Mouse (Mus musculus) intestine, embryonic 16.5 days (tissue): ENCODE data around the gene 1700014D04Rik. TPM values are rescaled to one million over a fixed set of nuclear protein-coding genes. Genes with fewer than 3 reads are reported as not detected.
"Not testable (repeated sequence)": the region's sequence is repeated elsewhere in the genome, so short reads cannot be mapped to it uniquely, and the experiment has no call there.

Experiments
- ATAC-seq: fragments of 200-750 bp; cut with Nextera tagmentation; 2 replicates; pipeline ENCODE4 v1.8.0; 2017; ENCODE audit warnings: moderate TSS enrichment, moderate library complexity
- H3K27ac ChIP-seq: fragments of 300-500 bp; sonication (generic); 2 replicates; pipeline ENCODE4 v1.5.1; 2014; ENCODE audit warnings: mild to moderate bottlenecking, low read length
- H3K27me3 ChIP-seq: fragments of 300-500 bp; sonication (generic); replicated peaks from 2 replicates; pipeline ENCODE4 v1.6.1; 2014; ENCODE audit warnings: low read length, control low read depth, mixed read lengths; ENCODE audit not compliant: control insufficient read depth, insufficient read depth
- H3K36me3 ChIP-seq: fragments of 300-500 bp; sonication (generic); 2 replicates; pipeline ENCODE4 v1.6.1; 2014; ENCODE audit warnings: low read length, control low read depth; ENCODE audit not compliant: control insufficient read depth, insufficient read depth
- H3K4me1 ChIP-seq: fragments of 300-500 bp; sonication (generic); 2 replicates; pipeline ENCODE4 v1.6.1; 2014; ENCODE audit warnings: low read length, control low read depth, mixed read lengths; ENCODE audit not compliant: control insufficient read depth, insufficient read depth
- H3K4me2 ChIP-seq: fragments of 300-500 bp; sonication (generic); 2 replicates; pipeline ENCODE4 v1.6.1; 2014; ENCODE audit warnings: low read depth, low read length, control low read depth
- H3K4me3 ChIP-seq: fragments of 300-500 bp; sonication (generic); 2 replicates; pipeline ENCODE4 v1.5.1; 2014; ENCODE audit warnings: mild to moderate bottlenecking, low read length
- H3K9ac ChIP-seq: fragments of 300-500 bp; sonication (generic); 2 replicates; pipeline ENCODE4 v1.6.1; 2014; ENCODE audit warnings: low read depth, low read length
- H3K9me3 ChIP-seq: fragments of 300-500 bp; sonication (generic); 2 replicates; pipeline ENCODE4 v1.6.1; 2016; ENCODE audit warnings: low read length, control low read depth; ENCODE audit not compliant: control insufficient read depth
- WGBS: fragments of 180-500 bp; shearing (Covaris S2); extraction: QIAGEN DNeasy Blood & Tissue Kit; methylation state at CpG from one replicate; pipeline ENCODE4 v1.1.7; 2014; 5-methylcytosine and 5-hydroxymethylcytosine counted together
- polyA plus RNA-seq: library from polyadenylated mRNA; unstranded; fragments of >200 nt; fragmentation: Nextera tagmentation; extraction: Ambion mirVana; gene quantifications from 2 replicates; pipeline ENCODE4 v1.2.1, GENCODE M21; 2015

Gene 1700014D04Rik
- polyA plus RNA-seq, 1 experiment from 2014 or later, result not detected

DNA sequence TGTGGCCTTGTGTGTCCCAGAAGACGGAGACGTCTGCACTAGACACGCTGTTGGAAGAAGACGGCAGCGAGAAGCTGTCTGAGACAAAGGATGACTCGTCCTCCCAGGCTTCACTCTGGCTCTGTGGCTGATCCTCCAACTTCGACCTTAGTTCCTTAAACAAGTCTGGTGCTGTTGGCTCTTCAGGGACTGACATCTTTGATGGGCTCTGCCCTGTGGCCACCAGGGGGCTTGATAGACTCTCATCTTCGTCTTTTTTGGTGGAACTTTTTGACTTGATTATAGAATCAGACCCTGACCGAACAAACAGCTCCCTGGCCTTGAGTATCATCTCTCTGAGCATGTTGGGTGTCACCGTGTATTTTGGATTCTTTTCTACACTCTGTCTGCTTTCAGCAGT lies 4.9 kb downstream of the 1700014D04Rik start:
- Histone ChIP-seq H3K4me3 (no peak overlapping the region), H3K27ac (no peak overlapping the region), H3K9ac (no peak overlapping the region), H3K4me2 (no peak overlapping the region), H3K36me3 (no peaks in the 10 kb centered on the region), H3K9me3 (no peaks in the 10 kb centered on the region), H3K4me1 (no peaks in the 10 kb centered on the region), H3K27me3 (no peaks in the 10 kb centered on the region)
- no peak for ATAC-seq
- WGBS, result 65% methylated on average over 10 of the region's 10 CpGs

DNA sequence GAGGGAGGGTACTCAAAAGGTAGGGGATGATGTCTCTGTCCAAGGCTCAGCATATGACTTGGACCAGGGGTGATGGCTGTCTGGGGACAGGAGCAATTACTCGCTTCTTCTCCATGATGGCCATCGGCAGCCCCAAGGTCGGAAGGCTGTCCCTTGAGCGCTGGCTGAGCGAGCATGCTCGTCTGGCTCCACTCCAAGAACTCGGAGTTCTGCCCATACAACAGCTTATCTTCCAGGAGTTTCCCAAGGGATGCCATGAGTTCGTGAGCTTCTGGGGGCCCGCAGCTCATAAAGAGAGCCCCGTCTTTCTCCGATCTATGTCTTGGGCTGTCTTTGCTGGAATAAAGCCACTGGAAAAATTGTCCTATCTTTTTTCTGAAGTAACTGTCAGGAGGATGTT lies 5.5 kb downstream of the 1700014D04Rik start:
- Histone ChIP-seq H3K4me3 (no peak overlapping the region), H3K27me3 (no peaks in the 10 kb centered on the region), H3K4me2 (no peak overlapping the region), H3K27ac (no peak overlapping the region), H3K36me3 (no peaks in the 10 kb centered on the region), H3K9me3 (no peaks in the 10 kb centered on the region), H3K9ac (no peak overlapping the region), H3K4me1 (no peaks in the 10 kb centered on the region)
- WGBS, result 85% methylated on average over 11 of the region's 11 CpGs
- no peak for ATAC-seq

DNA sequence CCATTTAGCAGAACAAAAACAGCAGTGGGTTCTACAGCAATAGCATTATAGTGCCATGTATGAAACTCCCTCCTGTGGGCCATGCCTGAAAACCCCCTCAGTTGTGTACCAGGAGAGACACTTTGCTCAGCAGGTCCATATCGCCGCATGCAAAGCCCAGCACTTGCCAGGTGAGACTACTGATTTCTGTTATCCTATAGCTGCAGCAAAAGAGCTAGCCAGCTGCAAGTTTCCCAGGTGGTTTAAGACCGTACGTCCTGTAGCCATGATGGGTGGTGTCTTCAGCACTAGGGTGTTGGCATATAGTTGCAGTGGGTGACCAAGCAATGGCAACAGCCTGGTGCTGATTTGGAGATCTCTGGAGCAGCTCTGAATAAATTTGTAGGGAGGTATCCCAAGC lies 7.2 kb downstream of the 1700014D04Rik start:
- no peak overlapping the region for H3K4me2 ChIP-seq

DNA sequence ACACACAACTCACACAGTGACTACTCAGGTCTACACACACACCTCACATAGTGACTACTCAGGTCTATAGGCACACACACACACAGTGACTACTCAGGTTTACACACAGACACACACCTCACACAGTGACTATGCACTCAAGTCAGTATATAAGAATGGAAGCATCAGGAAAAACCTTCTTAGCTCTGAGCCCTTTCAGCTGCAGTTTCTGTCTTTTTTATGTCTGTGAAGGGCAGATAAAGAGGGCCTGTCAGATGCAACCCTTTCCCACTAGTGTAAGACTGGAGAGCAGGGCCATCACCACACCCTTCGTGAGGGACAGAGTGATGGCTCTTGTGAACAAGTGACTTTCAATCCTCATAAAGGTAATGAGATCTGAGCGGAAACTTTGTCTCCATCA lies 8.1 kb downstream of the 1700014D04Rik start:
- Histone ChIP-seq H3K36me3 (no peaks in the 10 kb centered on the region), H3K4me3 (no peak overlapping the region), H3K4me2 (no peak overlapping the region), H3K9me3 (no peaks in the 10 kb centered on the region), H3K9ac (no peak overlapping the region), H3K4me1 (no peaks in the 10 kb centered on the region; the same call in 1 of the 2 replicates), H3K27ac (no peak overlapping the region), H3K27me3 (no peaks in the 10 kb centered on the region)
- no peak for ATAC-seq
- 93% methylated on average over 2 of the region's 2 CpGs for WGBS

More for the DNA sequence above, 7.2 kb downstream of the 1700014D04Rik start:
- H3K27me3 ChIP-seq, result no peaks in the 10 kb centered on the region
- no peak overlapping the region for H3K27ac ChIP-seq
- no peaks in the 10 kb centered on the region for H3K36me3 ChIP-seq
- no peaks in the 10 kb centered on the region for H3K9me3 ChIP-seq
- no peaks in the 10 kb centered on the region; the same call in 1 of the 2 replicates for H3K4me1 ChIP-seq
- no peak for ATAC-seq
- WGBS, result 92% methylated on average over 4 of the region's 4 CpGs
- H3K4me3 ChIP-seq, result no peak overlapping the region
- H3K9ac ChIP-seq, result no peak overlapping the region

DNA sequence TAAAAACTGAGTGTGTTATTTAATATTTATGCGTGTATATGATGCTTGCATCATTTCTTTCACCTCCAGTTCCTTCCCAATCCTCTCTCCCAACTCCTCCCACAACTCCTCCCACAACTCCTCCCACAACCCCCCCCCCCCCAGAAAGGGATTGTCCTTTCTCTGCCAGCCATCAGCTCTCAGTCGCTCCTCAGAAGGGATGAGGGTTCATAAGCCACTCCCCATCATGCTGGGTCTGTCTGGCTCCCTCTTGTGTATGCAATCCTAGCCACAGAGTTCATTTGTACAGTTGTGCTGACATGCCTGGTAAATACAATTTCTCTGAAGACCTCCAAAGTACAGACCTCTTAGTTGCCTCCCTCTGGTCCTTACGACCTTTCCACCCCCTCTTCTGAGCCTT lies 11.4 kb downstream of the 1700014D04Rik start:
- H3K4me2 ChIP-seq, result no peak overlapping the region

DNA sequence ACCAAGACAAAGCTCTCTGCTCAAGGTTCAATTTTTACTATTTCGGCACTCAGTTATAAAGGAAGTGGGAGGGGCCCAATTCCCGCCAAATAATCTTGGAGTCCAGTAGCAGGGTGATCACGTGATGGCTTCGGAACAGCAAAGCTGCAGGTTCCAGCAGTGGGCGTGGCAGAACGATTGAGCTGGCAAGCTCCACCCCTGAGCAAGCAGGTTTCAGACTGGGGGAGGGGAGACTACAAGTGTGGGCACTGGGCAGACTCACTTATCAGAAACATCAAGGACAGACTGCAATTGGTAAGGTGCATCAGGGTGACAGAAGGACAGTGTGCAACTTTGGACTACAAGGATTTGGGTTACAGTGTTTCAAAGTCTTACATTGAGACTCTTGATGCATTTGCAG lies 12.2 kb downstream of the 1700014D04Rik start:
- H3K9ac ChIP-seq, H3K9me3 ChIP-seq, H3K4me2 ChIP-seq, H3K27me3 ChIP-seq, H3K4me1 ChIP-seq, H3K4me3 ChIP-seq, H3K36me3 ChIP-seq, H3K27ac ChIP-seq: not testable (repeated sequence)
- 34% methylated on average over 6 of the region's 6 CpGs for WGBS
- peak; percentile 47 for ATAC-seq

More for the DNA sequence above, 11.4 kb downstream of the 1700014D04Rik start:
- no peaks in the 10 kb centered on the region for H3K9me3 ChIP-seq
- no peaks in the 10 kb centered on the region for H3K36me3 ChIP-seq
- no peak overlapping the region for H3K4me3 ChIP-seq
- H3K9ac ChIP-seq, result no peak overlapping the region
- ATAC-seq, result peak; percentile 68
- H3K4me1 ChIP-seq, result no peaks in the 10 kb centered on the region; the same call in 1 of the 2 replicates
- H3K27ac ChIP-seq, result no peak overlapping the region
- WGBS, result 28% methylated on average over 3 of the region's 3 CpGs
- H3K27me3 ChIP-seq, result no peaks in the 10 kb centered on the region

DNA sequence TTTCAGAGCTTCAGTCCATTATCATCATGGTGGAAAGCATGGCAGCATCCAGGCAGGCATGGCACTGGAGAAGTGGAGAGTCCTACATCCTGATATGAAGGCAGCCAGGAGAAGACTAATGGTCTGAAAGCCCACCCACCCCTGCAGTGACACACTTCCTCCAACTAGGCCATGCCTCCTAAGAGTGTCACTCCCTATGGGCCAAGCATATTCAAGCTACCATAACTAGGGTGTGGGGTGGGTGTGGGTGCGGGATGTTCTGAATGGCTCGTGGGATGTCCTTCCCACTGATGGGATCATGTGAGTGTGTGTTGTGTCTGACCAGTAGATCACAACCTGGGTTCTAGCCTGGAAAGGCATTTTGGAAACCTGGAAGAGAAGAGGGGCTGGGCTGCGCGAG lies 12.6 kb downstream of the 1700014D04Rik start:
- no peaks in the 10 kb centered on the region for H3K36me3 ChIP-seq
- no peak overlapping the region for H3K4me2 ChIP-seq
- H3K4me3 ChIP-seq, result no peak overlapping the region
- H3K27ac ChIP-seq, result no peak overlapping the region
- 0 out of 2 replicates have a peak, but pooled peaks have one; percentile 35 for ATAC-seq
- no peaks in the 10 kb centered on the region; the same call in 1 of the 2 replicates for H3K4me1 ChIP-seq
- 84% methylated on average over 2 of the region's 4 CpGs for WGBS
- H3K27me3 ChIP-seq, result no peaks in the 10 kb centered on the region
- H3K9me3 ChIP-seq, result no peaks in the 10 kb centered on the region
- H3K9ac ChIP-seq, result no peak overlapping the region

DNA sequence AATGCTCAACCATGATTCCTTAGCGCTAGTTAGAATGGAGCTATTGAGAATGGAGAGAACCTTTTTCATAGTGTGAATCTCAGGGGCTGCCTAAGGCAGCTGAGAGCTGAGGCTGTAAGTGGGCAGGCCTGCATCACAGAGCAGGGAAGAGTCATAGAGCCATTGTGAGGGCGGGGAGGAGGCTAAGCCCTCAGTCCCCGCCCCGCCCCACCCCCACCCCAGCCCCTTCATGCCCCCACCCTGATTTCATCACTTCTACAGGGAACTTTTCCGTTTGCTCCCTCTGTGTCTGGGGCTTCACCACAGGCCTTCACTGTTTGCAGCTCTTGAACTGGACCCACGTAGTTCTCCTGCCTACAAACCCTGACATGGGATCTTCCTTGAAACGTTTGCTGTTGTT lies 14.9 kb downstream of the 1700014D04Rik start, which contains the start of gene Spata31d1d:
Gene Spata31d1d (minus strand): TSS at position 101 of the 400 bp plus-strand sequence.
- Histone ChIP-seq H3K4me3 (no peak within 1 kb of the TSS), H3K4me1 (no peaks in the 10 kb centered on the region; the same call in 1 of the 2 replicates), H3K9me3 (no peaks in the 10 kb centered on the region), H3K4me2 (no peak within 1 kb of the TSS), H3K27ac (no peak within 1 kb of the TSS), H3K36me3 (no peaks in the 10 kb centered on the region), H3K27me3 (no peaks in the 10 kb centered on the region), H3K9ac (no peak within 1 kb of the TSS)
- WGBS, result 34% methylated on average over 7 of the region's 7 CpGs
- no peak for ATAC-seq

DNA sequence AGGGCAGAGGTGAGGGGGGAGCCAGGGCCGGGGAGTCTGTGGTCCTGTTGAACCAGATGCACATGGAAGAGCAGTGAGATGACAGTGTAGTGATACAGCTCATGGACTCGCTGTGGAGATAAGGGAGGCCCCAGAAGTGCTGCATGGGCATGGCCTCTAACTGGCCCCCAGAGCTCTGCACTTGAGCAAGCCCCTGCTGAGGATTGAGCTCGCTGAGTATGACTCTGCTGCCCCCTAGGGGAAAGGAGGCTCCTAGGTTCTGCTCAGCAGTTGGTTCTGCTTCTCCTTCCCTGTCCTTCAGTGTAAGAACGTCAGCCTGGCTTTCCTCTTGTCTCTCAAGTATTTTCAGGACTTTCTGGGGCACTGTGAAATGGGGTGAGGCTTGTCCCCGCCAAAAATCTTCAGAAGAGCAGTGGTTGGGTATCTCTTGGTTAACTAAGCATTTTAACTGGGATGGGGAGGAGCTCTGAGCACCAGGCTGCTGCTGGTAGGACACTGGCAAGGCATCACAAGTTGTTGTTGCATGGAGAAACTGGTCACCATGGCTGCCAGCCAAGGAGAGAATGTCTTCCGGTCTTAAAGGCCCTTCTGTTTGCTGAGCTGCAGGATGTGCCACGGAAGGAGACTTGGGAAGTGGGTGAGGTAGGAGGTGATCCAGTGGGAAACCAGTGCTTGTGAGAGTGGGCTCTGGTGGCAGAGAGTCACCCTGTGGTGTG lies 18.0 kb downstream of the 1700014D04Rik start:
- H3K9ac ChIP-seq, result no peak overlapping the region
- H3K27ac ChIP-seq, result no peak overlapping the region
- WGBS, result 22% methylated on average over 7 of the region's 7 CpGs
- no peaks in the 10 kb centered on the region for H3K36me3 ChIP-seq
- ATAC-seq, result peak; percentile 89
- no peaks in the 10 kb centered on the region for H3K9me3 ChIP-seq
- no peak overlapping the region for H3K4me3 ChIP-seq
- H3K4me2 ChIP-seq, result no peak overlapping the region
- H3K27me3 ChIP-seq, result no peaks in the 10 kb centered on the region
- no peaks in the 10 kb centered on the region for H3K4me1 ChIP-seq
